Mouse (Mus musculus) cerebellum, adult 9-11 months (tissue): ENCODE results near the gene Hist1h1d.

Source experiments
- DNase-seq: peaks from one replicate; pipeline ENCODE4 v3.0.0; 2022

The Hist1h1d gene

DNA sequence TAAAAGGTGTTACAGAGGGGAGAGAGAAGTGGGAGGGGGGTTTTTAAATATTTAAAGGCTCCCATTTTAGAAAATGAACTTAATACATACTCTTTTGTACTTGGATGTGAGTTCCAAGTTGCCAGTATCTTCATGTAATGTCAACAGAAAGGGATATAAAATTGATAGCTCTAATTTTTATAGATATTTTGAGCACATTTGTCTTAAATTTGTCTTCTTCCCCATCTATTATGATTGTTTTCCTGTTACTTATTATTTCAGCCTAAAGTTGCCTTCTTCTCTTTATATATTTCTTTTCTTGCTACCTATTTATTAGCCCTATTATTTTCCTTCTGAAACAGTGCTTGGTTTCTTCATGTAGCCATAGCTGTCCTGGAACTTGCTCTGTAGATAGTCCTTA, at the start of gene Hist1h1d:
Hist1h1d (plus strand) TSS at position 301 of the 400 bp plus-strand sequence.
- no peak for DNase-seq

DNA sequence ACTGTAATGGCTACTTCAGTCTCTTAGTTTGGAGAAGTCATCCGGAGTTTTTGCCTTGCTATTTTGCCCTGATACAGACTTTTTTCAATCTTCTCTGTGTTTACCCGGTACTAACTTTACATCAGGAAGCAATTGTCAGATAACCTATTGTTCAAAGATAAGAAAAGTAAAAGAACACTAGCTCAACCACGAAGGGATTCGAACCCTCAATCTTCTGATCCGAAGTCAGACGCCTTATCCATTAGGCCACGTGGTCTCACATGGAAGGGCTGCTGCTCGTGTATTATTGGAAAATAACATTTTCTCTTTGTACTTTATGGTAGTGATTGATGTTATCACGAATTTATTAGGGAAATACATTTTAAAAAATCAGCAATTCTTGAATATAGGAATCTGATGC, 49.3 kb upstream of the Hist1h1d start:
- no peak for DNase-seq

DNA sequence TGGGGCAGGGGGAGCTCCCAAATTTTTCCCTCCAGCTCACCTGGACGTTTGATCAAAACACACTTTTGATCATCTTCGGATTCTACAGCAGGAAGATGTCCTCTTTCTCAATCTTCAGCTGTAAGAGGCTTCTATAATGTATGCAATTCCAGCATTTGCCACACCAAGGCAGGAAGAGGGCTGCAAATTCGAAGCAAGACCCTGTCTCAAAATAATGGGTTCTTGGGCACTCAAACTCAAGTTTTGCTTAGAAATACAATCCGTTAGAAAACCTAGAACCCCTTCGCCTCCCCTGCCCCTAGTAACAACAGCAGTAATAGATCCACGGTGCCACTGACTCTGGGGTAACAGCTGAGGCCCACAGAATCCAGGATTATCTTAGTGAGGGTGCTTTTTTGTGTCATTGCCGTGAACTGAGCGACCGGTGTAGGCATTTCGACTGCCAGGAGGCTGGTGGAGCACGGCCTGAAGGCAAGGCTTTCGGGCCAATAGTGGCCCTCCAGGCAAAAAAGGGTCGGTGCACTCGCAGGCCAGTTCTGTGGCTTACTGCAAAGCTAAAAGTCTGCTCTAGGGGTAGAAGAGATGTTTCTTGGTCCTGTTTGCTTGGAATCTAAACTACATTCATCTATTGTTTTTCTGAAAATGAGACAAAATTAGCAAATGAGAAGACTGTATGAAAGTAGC, 47.3 kb upstream of the Hist1h1d start:
- no peak for DNase-seq

DNA sequence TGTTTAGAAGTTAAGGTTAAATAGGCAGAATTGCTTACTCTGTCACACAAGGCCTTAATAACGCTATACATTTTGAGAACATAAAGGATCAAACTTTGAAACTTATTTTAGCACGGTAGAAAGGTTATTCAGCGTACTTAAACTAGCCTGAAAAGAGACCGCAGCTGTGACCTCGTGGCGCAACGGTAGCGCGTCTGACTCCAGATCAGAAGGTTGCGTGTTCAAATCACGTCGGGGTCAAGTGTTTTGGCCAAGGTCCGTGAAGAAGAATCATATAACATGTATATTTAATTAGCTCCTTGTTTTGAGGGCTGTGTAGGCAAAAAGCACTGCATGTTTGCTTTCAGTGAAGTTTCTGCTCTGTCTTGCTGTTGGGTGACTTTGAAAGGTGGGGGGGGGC, 46.7 kb upstream of the Hist1h1d start:
- DNase-seq, result no peak

DNA sequence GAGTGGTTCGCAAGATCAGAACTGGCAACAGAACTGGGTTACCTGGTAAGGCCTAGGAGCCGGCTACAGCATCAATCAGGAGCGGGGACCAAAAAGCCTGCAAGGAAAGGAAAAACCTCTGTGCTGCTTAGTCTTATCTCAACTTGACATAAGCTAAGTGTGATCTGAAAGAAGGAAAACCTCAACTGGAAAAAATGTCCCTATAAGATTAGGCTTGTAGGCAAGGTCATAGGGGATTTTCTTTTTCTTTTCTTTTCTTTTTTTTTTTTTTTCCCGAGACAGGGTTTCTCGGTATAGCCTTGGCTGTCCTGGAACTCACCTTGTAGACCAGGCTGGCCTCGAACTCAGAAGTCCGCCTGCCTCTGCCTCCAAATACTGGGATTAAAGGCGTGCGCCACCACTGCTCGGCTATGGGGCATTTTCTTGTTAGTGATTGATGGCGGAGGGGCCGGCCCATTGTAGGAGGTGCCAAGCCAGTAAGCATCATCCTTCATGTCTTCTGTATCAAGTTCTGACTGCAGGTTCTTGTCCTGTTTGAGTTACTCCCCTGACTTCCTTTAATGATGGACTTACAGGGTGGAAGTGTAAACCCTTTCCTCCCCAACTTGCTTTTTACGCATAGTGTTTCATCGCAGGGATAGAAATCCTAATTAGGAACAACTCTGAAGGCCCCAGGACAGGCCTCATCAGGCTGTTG, 46.1 kb upstream of the Hist1h1d start:
- DNase-seq, result no peak

DNA sequence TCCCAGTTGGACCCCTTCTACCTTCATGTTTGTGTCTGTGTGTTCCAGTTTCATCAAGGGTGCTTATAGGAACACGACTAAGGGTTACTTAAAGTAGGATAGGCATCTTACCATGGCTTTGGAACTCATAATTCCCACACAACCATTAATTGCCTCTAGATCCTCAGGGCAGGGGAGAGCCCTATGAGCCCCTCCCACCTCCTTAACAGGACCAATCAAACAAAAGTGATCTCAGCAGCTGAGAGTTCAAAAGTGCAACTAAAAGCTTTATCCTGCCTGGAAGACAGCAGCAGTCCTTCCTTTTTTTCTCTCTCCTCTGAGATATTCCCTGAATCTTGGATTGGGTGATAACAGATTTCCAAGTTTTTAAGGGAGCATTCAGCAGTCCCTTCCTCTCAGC, 42.9 kb upstream of the Hist1h1d start:
- DNase-seq, result no peak

DNA sequence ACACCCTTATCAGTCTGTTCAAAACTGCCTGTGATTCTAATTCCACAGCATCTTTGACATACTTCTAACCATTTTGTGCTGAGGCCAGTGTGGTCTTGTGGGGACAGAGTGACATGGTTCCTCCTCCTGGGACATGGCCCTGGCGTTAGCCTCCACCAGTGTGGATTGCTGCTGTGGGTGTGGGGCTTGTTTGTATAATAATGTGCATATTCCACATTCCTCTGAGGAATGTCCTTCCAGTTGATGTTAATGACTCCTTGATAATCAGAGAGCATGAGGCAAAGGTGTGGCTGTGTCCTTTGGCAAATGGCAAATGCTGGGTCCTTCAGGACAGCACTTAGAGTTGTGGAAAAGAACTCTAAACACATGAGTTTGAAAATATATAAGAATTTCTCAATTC, 39.5 kb upstream of the Hist1h1d start:
- DNase-seq, result no peak

DNA sequence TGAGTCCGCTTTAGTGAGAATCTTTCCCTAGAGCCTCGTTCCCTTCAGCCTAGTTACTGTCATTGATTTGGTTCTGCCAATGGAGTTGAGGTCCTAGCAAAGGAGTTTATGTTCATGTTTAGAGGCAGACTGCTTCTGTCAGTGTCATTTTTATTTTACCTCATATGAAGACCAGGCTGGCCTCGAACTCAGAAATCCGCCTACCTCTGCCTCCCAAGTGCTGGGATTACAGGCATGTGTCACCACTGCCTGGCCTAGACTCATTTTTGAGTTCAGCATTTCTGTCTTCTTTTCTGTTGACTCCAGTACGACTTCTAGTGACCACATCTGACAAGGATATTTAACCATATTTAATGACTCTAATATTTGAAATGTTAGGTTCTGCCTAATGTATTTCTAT, 37.8 kb upstream of the Hist1h1d start:
- no peak for DNase-seq

DNA sequence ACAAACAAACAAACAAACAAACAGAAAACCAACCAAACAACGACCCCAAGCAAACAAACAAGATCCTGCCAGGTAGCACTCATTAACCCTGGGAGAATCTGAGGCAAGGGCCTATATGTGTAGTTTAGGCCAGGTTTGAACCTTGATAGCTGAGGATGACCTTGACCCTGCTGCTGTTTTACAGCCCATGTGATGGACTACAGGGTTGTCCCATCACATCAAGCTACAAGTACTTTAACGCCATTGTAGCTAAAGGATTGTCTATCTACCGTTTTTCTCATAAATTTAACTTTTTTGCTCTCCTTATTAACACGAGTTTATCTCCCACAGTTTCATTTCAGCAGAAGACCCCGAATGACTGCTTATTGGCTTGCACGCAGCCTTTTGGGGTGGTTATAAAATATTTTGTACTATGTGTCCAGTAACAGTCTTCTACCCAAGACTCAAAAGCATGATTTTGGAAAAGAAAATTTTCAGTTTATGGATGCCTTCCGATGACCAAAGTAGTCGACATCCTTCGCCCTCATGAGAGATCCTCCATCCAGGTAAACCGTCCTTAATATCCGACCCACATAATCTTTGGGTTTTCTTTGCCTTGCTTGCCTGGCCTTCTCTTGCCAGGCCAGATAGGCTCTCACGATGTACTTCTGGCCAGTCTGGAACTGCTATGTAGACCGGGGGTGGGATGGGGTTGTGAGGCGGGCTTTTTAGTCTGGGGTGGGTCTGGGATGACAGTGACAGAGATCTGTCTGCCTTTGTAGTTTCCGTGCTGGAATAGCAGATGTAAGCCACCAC, 37.0 kb upstream of the Hist1h1d start:
- DNase-seq, result no peak

DNA sequence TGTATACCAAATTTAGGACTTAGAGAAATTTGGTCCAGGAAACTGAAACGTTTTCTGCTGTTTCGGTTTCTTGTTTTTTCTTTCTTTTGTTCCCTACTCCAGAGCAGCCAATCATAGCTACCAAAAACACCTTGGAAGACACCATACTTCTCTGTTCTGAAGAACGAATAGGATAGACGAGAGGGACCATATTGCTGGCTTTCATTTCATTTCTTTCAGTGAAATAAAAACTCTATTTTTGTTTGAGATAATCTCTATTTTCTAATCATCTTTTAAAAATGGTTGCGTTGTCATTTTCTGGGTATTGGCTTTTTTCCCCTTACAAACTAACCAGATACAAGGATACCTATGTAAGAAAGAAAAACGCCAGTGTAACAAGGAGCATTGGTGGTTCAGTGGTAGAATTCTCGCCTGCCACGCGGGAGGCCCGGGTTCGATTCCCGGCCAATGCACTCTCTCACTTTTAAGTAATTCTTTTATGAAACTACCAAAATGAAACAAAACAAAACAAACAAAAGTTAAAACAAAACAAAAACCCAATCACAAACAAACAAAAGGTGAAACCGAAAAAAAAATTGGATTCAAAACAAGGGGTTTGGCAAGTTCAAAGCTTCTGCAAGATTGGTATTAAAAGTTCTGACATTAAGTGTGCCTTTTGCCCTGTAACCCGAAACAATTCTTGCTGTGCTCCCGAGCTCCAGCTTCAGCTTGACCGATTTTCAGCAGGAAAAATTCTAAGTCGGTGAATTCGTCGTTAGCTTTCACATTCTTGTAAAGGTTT, 36.0 kb upstream of the Hist1h1d start:
- DNase-seq, result peak; percentile 60

DNA sequence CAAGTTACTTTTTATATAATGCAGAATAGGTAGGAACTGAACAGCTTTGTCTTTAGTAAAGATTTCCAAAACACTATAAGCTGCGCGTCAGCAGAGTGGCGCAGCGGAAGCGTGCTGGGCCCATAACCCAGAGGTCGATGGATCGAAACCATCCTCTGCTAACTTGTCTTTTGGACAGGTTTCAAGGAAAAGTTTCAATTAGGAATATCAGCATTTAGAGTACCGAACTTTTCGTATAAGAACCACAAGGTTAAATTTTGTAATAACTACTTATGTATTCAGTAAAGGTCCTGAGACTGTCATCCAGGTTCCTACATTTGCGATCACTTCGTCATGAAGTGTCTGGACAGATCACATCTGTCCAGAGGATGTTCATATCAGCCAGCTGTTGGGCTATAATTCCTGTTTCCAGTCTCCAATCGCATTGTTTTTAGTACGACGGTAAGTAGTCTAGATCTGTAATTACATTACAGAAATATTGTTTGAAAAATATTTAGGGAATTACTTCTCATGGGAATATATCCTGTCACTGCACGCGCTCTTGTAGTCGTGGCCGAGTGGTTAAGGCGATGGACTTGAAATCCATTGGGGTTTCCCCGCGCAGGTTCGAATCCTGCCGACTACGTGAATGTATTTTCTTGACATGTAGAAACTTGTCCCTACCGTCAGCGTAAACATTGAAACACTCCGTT, 35.3 kb upstream of the Hist1h1d start:
- peak; percentile 85 for DNase-seq

DNA sequence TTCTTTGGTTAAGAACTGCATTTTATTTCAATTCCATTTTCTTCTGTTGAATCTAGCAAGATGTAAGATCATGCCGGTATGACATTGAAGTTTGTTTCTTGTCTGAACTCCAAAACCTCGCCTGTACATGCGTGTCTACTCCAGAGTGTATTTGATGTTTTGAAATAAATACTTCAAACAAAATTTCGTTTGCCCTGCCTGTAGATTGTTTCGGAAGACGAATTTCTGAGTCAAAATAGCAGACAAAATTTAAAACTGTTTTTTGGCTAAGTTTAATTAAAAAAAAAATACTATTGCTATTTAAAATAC, 34.8 kb upstream of the Hist1h1d start:
- no peak for DNase-seq

DNA sequence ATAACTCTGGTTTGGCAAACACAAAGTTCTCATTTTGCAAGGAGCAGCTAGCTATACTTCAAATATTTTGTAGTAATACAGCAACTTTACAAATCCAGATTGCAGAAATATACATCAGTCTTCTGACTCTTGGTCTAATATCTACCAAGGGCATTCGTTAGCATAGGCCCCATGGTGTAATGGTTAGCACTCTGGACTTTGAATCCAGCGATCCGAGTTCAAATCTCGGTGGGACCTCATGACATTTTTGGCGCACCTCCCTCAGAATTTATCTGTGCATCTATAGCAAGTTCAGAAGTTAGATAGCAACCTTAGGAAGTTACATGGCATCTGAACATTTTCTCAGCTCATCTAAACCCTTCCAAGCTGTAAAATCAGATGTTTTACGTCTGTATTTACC, 34.2 kb upstream of the Hist1h1d start:
- peak; percentile 77 for DNase-seq

DNA sequence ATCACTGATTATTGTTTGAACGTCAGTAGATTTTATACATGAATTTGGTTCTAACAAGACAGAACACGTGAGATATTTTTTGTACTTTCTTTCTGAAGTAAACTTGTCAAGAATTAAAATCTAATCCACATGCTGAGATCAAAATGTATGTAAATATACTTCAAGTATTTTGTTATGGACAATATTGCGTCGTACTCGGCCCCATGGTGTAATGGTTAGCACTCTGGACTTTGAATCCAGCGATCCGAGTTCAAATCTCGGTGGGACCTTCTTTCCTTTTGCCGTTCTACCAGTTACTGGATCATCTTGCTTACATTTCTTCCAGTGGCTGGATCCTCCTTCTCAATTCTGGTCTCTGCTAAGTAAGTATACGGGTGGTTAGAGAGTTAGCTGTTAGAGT, 33.6 kb upstream of the Hist1h1d start:
- peak; percentile 77 for DNase-seq

DNA sequence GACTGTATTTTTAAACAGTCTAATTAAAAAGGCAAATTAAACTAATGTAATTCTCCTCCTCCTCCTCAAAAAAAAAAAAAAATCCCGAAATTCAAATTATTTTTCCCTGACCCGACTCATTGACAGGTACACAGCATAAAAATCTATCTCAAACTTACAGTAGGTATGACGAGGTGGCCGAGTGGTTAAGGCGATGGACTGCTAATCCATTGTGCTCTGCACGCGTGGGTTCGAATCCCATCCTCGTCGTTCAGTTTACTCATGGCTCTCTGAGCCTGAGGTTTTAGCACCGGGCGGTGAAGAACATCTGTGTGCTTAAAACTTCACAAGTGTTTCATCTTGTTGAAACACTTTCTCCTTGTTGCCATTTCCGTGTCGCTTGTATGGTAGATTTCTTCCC, 31.4 kb upstream of the Hist1h1d start:
- peak; percentile 70 for DNase-seq

DNA sequence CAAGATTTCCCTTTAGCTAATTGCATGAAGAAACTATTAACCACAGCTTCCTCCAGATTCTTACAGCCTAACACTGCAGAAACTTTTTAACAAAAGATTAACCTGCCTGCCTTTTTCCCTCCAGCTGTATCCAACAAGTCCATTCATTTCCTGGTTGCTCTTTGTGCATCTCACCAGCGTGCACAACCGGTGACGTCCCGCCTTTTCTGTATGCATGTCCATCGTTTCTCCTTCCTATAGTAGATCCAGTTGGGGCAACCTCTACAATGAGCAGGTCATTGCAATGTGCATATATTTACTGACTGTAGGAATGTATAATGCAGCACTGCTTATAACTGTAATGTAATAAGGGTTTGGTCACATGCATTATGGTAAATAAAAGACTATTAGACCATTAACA, 29.1 kb upstream of the Hist1h1d start:
- no peak for DNase-seq

DNA sequence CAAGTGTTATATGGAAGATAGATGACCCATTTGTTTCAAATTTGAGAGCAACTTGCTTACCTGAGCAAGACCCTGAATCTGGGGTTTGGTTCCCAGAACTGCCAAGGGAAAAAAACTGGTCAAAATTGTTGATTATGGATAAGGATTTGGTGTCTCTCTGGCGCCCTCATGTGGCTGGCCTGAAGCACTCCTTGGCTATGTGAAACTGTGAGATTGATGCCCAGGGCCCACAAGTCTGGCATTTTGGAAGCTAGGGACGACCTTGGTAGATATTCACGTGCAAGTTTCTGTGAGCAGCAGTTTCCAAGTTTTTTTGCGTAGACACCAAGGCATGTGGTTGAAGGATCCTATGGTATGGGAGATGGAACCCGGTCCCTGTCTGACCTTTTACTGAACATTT, 28.4 kb upstream of the Hist1h1d start:
- peak; percentile 70 for DNase-seq

DNA sequence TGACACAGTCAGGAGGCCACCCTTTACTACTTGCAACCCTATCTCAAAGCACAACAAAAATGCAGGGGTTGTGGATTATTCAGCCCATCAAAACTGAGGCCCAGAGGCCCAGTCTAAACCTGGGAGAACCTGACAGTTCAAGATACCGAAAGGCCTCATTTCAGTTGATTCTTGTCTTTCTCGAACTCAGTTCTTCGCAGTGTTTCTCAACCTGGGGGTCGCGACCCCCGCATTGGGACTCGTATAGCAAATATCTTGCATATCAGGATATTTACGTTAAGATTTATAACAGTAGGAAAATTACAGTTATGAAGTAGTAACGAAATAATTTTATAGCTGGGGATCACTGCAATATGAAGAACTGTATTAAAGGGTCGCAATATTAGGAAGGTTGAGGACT, 27.2 kb upstream of the Hist1h1d start:
- DNase-seq, result no peak

DNA sequence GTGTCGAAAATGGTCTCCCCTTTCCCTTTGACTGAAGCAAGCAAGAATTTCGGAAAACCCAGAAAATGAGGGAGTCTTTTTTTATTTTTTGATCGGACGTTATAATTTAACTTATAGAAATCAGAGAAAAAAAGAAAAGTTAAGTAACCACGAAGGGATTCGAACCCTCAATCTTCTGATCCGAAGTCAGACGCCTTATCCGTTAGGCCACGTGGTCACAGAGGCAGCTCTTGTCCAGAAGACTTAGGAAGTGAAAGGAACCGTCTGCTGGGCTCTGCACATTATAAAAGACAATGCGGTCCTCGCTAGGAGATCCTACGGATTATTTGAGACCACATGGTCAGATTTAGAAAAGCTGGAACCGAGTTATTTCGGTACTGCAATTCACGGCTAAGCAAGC, 26.8 kb upstream of the Hist1h1d start:
- peak; percentile 89 for DNase-seq

DNA sequence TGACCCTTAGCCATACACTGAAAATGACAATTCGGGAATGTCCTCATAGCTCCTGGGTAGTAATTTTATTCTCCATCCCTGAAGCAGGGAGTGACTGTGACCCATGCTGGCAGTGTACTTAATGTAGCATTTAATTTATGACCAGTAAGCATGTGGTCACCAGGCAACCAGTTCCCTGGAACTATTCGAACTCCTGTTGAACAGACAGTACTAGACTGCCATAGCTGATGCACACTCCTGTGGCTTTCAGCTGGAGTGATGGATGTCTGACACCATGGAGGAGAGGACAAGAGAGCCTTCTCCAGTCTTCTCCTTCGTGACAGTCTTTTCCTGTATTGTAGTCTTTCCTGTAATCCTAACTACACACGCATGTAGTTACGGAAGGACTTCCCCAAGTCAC, 24.1 kb upstream of the Hist1h1d start:
- no peak for DNase-seq

DNA sequence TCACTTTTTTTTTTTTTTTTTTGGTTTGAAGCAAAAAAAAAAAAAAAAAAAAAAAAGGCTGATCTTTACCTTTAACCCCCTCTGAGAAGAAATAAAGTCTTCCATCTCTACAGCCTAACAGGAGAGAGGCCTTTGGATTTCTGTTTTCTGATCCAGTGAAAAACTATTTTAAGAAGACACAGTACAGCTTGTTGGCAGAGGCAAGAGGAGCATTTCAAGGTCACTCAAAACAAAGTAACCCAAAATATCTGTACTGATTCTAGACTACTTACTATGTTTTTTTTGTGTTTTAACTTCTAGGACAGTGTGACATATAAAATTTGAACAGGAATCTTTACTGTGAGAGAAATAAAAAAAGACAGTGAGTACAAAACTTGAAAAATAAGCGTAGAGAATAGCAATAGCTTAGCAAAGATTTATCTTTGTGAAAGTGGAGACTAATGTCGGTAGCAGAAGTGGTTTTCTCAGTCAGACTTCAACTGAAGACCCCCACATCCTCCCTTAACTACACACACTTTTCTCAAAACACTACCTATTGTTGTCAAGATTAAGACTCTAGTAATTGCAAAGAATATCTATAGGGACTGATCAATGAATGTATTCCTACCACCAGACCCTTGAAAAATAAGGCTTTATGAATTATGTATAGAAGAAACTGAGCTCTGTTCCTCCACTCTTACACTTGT, 23.4 kb upstream of the Hist1h1d start:
- no peak for DNase-seq
